Mouse (Mus musculus) stomach, postnatal 0 days (tissue): ENCODE data around the gene Usp45.

Experiments used
- CTCF ChIP-seq: IDR thresholded peaks from 2 replicates; pipeline ENCODE4 v1.5.1; 2016; ENCODE audit warnings: antibody characterized with exemption, low read depth, mild to moderate bottlenecking, moderate library complexity
- EP300 ChIP-seq: optimal IDR thresholded peaks from 2 replicates; pipeline ENCODE3; 2016; ENCODE audit warnings: antibody characterized with exemption

DNA sequence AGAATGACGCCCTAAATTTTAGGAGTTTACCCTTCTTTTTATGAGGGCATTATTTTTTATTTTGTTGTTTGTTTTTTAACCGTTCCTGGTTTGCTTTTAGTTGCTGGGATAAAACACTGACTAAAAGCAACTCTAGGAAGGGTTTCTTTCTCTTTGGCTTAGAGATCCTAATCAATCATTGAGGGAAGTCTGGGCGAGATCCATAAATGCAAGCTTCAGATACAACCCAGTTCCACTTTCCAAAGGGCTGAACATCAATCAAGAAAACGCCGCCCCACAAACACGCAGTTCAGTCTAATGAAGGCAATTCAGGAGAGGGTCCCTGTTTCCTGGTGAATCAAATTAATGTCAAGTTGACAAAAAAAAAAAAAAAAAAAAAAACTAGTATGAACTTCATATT lies 111.8 kb downstream of the Usp45 start:
- TF ChIP-seq EP300 (no peak), CTCF (no peak)
